Mouse (Mus musculus): Measurements from ENCODE around the gene Ddx51. TPM values are rescaled to one million over a fixed set of nuclear protein-coding genes. Genes with fewer than 3 reads are reported as not detected.

Gene Ddx51
- polyA plus RNA-seq, 1 experiment from 2014 or later, result 11.3 TPM

DNA sequence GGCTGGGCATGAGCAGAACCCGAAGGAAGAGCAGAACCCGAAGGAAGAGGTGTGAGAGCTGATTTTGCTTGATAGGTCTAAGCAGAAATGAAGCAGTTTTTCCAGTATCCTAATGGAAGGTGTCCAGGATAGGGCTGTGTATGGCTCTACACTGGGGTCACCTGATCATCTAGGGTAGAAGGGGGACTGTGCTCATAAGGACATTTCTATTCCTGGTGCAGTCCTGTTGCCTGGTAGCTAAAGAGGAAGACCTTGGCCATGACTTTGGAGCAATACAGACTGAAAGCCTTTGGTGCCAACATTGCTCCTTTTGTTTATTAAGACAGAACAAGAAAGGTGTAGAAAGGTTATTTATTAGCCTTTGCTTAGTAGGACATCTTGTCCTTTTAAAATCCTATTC lies 10.8 kb downstream of the Ddx51 start:
- H3K36me3 ChIP-seq (replicated peaks), result peaks cover 86% of the 10 kb centered on the region
- WGBS (ENCODE audit: insufficient replicate concordance), result 80% methylated on average over 2 of the region's 2 CpGs
- no peak overlapping the region for H3K27ac ChIP-seq (replicated peaks)
- ATAC-seq (ENCODE audit: insufficient read depth), result no peak
- no peaks in the 10 kb centered on the region for H3K4me1 ChIP-seq (replicated peaks)
- no peak overlapping the region for H3K4me2 ChIP-seq
- no peak overlapping the region for H3K9ac ChIP-seq
- H3K4me3 ChIP-seq (replicated peaks), result no peak overlapping the region
- H3K27me3 ChIP-seq, result no peaks in the 10 kb centered on the region
- H3K9me3 ChIP-seq (replicated peaks), result no peaks in the 10 kb centered on the region

DNA sequence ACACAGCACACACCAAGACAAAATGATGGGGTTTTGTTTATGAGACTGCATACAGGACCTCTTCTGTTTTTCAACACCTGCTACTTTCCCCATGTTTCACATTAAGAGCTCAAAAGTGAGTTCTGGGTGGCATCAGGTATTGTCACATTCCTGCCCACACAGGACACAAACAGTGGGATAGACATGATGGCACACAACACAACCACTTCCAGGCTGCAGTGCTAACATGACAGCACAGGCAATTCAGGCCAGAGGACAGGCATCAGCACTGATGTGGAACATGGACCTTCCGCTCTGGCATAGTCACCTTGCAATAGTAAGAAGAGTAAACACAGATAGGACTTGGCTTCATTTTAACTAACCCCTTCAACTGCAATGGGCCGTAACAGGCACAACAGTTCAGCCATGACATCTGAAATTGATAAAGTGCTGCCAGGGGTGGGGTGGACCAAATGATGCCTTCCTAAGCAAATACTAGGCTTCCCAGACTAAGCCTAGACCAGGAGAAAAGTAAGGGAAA lies 11.6 kb downstream of the Ddx51 start:
- no peak overlapping the region for H3K27ac ChIP-seq (replicated peaks)
- H3K9ac ChIP-seq, result no peak overlapping the region
- peak; percentile 34; the same call in 1 of the 2 replicates for ATAC-seq (ENCODE audit: insufficient read depth)
- H3K4me2 ChIP-seq, result no peak overlapping the region
- H3K36me3 ChIP-seq (replicated peaks), result peaks cover 86% of the 10 kb centered on the region
- no peaks in the 10 kb centered on the region for H3K27me3 ChIP-seq
- 84% methylated on average over 2 of the region's 2 CpGs for WGBS (ENCODE audit: insufficient replicate concordance)
- H3K4me1 ChIP-seq (replicated peaks), result no peaks in the 10 kb centered on the region
- no peaks in the 10 kb centered on the region for H3K9me3 ChIP-seq (replicated peaks)
- no peak overlapping the region for H3K4me3 ChIP-seq (replicated peaks)

DNA sequence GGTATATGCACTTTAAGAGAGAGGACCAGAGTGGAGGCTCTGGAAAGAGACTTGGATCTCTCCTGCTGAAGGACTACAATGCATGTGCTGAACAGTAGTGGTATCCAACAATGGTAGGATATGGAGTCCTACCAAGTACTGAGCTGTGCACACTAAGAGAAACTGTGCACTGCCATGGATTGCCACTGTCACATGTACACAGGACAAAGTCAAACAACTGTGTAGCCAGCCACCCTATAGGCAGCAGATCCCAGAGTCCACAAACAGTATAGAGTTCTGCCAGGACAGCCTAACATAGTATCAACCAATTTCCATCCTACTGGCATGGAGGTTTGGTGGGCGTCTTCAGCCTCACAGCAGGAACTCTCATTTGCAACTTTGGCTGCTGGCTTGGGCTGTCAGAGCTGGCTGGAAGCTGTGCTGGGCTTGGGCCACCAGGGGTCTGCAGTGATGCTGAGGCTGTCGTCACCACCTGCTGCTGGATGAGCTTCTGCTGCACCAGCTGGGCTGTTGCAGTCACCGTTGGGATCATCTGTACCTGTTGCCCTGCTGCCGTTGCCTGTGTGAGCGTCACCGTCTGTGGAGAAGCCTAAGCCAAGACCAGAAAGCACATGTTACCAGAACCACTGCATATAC lies 12.4 kb downstream of the Ddx51 start:
- no peak overlapping the region for H3K27ac ChIP-seq (replicated peaks)
- 82% methylated on average over 6 of the region's 6 CpGs for WGBS (ENCODE audit: insufficient replicate concordance)
- H3K4me2 ChIP-seq, result no peak overlapping the region
- ATAC-seq (ENCODE audit: insufficient read depth), result peak; percentile 49
- H3K27me3 ChIP-seq, result no peaks in the 10 kb centered on the region
- H3K9ac ChIP-seq, result no peak overlapping the region
- H3K4me3 ChIP-seq (replicated peaks), result no peak overlapping the region
- no peaks in the 10 kb centered on the region for H3K9me3 ChIP-seq (replicated peaks)
- no peaks in the 10 kb centered on the region for H3K4me1 ChIP-seq (replicated peaks)
- peaks cover 86% of the 10 kb centered on the region for H3K36me3 ChIP-seq (replicated peaks)

DNA sequence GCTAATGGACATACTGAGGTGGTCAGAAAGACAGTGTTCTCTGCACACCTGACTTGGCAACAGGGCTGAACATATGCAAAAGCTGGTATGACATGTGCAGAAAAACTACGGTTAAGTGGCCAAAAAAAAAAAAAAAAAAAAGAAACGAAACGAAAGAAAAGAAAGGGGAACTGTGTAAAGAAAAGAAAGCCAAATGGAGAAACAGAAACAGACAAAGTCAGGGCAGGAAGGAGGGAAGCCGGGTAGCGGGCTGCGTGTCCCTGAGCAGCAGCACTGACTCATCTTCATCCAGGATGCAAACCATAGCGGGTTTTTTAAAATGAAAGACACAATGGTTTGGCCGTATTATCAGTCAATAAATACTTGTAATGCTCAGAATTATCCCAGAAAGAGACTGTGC lies 28.8 kb downstream of the Ddx51 start:
- Histone ChIP-seq H3K9ac (no peak overlapping the region), H3K4me3 (replicated peaks) (no peak overlapping the region), H3K4me1 (replicated peaks) (no peaks in the 10 kb centered on the region), H3K36me3 (replicated peaks) (peaks cover 97% of the 10 kb centered on the region), H3K27me3 (no peaks in the 10 kb centered on the region), H3K9me3 (replicated peaks) (no peaks in the 10 kb centered on the region), H3K27ac (replicated peaks) (no peak overlapping the region), H3K4me2 (no peak overlapping the region)
- whole genome bisulfite sequencing (ENCODE audit: insufficient replicate concordance), result 86% methylated on average over 8 of the region's 8 CpGs
- no peak for ATAC-seq (ENCODE audit: insufficient read depth)

GRCm38 (mm10) chr5:110698617-110699016 lies 45.4 kb downstream of the Ddx51 start:
- H3K9me3 ChIP-seq (replicated peaks), result no peaks in the 10 kb centered on the region
- 87% methylated on average over 4 of the region's 4 CpGs for WGBS (ENCODE audit: insufficient replicate concordance)
- ATAC-seq (ENCODE audit: insufficient read depth), result no peak
- peaks cover 95% of the 10 kb centered on the region for H3K36me3 ChIP-seq (replicated peaks)
- no peak overlapping the region for H3K4me2 ChIP-seq
- H3K9ac ChIP-seq, result no peak overlapping the region
- H3K27ac ChIP-seq (replicated peaks), result no peak overlapping the region
- no peak overlapping the region for H3K4me3 ChIP-seq (replicated peaks)
- no peaks in the 10 kb centered on the region for H3K4me1 ChIP-seq (replicated peaks)
- H3K27me3 ChIP-seq, result no peaks in the 10 kb centered on the region

- Histone ChIP-seq H3K27ac (replicated peaks) (no peak overlapping the region), H3K4me3 (replicated peaks) (no peak overlapping the region), H3K36me3 (replicated peaks) (peaks cover 97% of the 10 kb centered on the region), H3K9ac (no peak overlapping the region), H3K27me3 (no peaks in the 10 kb centered on the region), H3K4me1 (replicated peaks) (no peaks in the 10 kb centered on the region), H3K9me3 (replicated peaks) (no peaks in the 10 kb centered on the region), H3K4me2 (no peak overlapping the region)
- 49% methylated on average over 1 of the region's 1 CpGs for WGBS (ENCODE audit: insufficient replicate concordance)
- ATAC-seq (ENCODE audit: insufficient read depth), result no peak
Measured at GRCm38 (mm10) chr5:110704004-110704403, 50.8 kb downstream of the Ddx51 start.

GRCm38 (mm10) chr5:110709256-110709655 lies 56.0 kb downstream of the Ddx51 start:
- no peak overlapping the region for H3K4me2 ChIP-seq
- H3K27me3 ChIP-seq, result no peaks in the 10 kb centered on the region
- no peak overlapping the region for H3K9ac ChIP-seq
- H3K4me3 ChIP-seq (replicated peaks), result no peak overlapping the region
- ATAC-seq (ENCODE audit: insufficient read depth), result no peak
- H3K36me3 ChIP-seq (replicated peaks), result peaks cover 87% of the 10 kb centered on the region
- no peaks in the 10 kb centered on the region for H3K9me3 ChIP-seq (replicated peaks)
- no peak overlapping the region for H3K27ac ChIP-seq (replicated peaks)
- H3K4me1 ChIP-seq (replicated peaks), result no peaks in the 10 kb centered on the region
- WGBS (ENCODE audit: insufficient replicate concordance), result 88% methylated on average over 4 of the region's 4 CpGs

Small RNA genes within 50 kb of the gene (microRNA-seq; reads per million reads assigned to microRNA genes)
- 5.3 reads per million, percentile 17 among the genes with 10 or more reads in this experiment for gene Mir7026

Other genes starting within 250 kb of the Ddx51 start
- 4.1 and 4.9 TPM in 2 replicates for gene Fbrsl1, start 204.9 kb upstream of the Ddx51 start, polyA plus RNA-seq (2015; fragmentation: Nextera tagmentation; extraction: Ambion mirVana)
- 0.16 and 0.22 TPM in 2 replicates for gene Galnt9, start 109.1 kb upstream of the Ddx51 start, polyA plus RNA-seq (2015; fragmentation: Nextera tagmentation; extraction: Ambion mirVana)
- gene Noc4l, start within 50 bp of the Ddx51 start, polyA plus RNA-seq (2015; fragmentation: Nextera tagmentation; extraction: Ambion mirVana), result 41.1 and 43.2 TPM in 2 replicates
- gene Ep400, start 117.3 kb downstream of the Ddx51 start, polyA plus RNA-seq (2015; fragmentation: Nextera tagmentation; extraction: Ambion mirVana), result 20.0 and 21.3 TPM in 2 replicates
- 28.9 and 33.2 TPM in 2 replicates for gene Pus1, start 127.2 kb downstream of the Ddx51 start, polyA plus RNA-seq (2015; fragmentation: Nextera tagmentation; extraction: Ambion mirVana)
- gene Ulk1, start 156.6 kb downstream of the Ddx51 start, polyA plus RNA-seq (2015; fragmentation: Nextera tagmentation; extraction: Ambion mirVana), result 11.6 and 15.2 TPM in 2 replicates
- gene Hscb, start 186.3 kb downstream of the Ddx51 start, polyA plus RNA-seq (2015; fragmentation: Nextera tagmentation; extraction: Ambion mirVana), result 51.9 and 60.4 TPM in 2 replicates
- gene Chek2, start 186.5 kb downstream of the Ddx51 start, polyA plus RNA-seq (2015; fragmentation: Nextera tagmentation; extraction: Ambion mirVana), result 36.6 and 37.2 TPM in 2 replicates
- gene Ttc28, start 226.4 kb downstream of the Ddx51 start, polyA plus RNA-seq (2015; fragmentation: Nextera tagmentation; extraction: Ambion mirVana), result 1.1 and 1.5 TPM in 2 replicates